Mouse (Mus musculus) olfactory bulb, adult 2 months (tissue): Measurements from ENCODE around the gene Tmem106c.

ENCODE experiments used
- CTCF ChIP-seq: fragments of 200-500 bp; IDR thresholded peaks from 2 replicates; pipeline ENCODE4 v1.5.1; 2012; ENCODE audit warnings: low read depth, mild to moderate bottlenecking, low read length, moderate library complexity; ENCODE audit not compliant: insufficient read depth
- POLR2A ChIP-seq: fragments of 200-500 bp; IDR thresholded peaks from 2 replicates; pipeline ENCODE4 v1.6.1; 2012; ENCODE audit warnings: mild to moderate bottlenecking, low read depth, low read length, moderate library complexity; ENCODE audit not compliant: insufficient read depth

- no peak for TF ChIP-seq CTCF
- no peak for TF ChIP-seq POLR2A
Observed at GRCm38 (mm10) chr15:97921796-97922195, 42.2 kb upstream of the Tmem106c start.
